Mouse (Mus musculus): ENCODE results near the gene Olfr1413. TPM values are rescaled to one million over a fixed set of nuclear protein-coding genes. Genes with fewer than 3 reads are reported as not detected.

The Olfr1413 gene
- not detected in 2 replicates for polyA plus RNA-seq (2014; fragmentation: Nextera tagmentation; extraction: Ambion mirVana)

DNA sequence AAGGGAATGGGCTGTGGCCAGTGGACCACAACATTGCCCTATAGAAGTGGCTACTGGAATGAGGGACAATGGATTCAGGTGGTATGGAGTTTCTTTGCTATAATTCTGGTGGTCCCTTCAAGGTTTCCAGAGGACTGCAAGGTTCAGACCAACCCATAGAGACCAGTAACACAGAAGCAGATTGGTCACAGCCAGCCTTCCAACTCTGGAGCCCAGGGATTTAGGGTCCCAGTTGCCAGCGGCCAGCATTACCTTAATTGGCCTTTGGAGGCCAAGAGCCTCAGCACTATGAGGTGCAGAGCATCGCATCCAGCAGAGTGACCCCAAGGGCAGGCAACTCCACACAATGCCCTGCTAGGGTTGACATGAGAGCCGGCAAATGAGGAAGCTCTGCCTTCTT lies at the start of gene Olfr1413:
Olfr1413 (plus strand) TSS at position 301 of the 400 bp plus-strand sequence.
- Histone ChIP-seq H3K9ac (ENCODE audit: low read length) (no peak within 1 kb of the TSS), H3K4me1 (ENCODE audit: control insufficient read depth, insufficient read depth, low read length) (no peaks in the 10 kb centered on the region), H3K27me3 (ENCODE audit: control insufficient read depth, insufficient read depth, low read length) (no peaks in the 10 kb centered on the region), H3K9me3 (ENCODE audit: control insufficient read depth, low read length) (no peaks in the 10 kb centered on the region), H3K4me2 (no peak within 1 kb of the TSS), H3K4me3 (ENCODE audit: low read depth, low read length) (no peak within 1 kb of the TSS), H3K27ac (ENCODE audit: low read depth, low read length) (no peak within 1 kb of the TSS), H3K36me3 (ENCODE audit: control insufficient read depth, insufficient read depth, low read length) (no peaks in the 10 kb centered on the region)
- no peak for DNase-seq (ENCODE audit: low spot score, missing footprints)
- 91% methylated on average over 3 of the region's 3 CpGs for WGBS
- ATAC-seq (ENCODE audit: low FRiP score) = no peak

DNA sequence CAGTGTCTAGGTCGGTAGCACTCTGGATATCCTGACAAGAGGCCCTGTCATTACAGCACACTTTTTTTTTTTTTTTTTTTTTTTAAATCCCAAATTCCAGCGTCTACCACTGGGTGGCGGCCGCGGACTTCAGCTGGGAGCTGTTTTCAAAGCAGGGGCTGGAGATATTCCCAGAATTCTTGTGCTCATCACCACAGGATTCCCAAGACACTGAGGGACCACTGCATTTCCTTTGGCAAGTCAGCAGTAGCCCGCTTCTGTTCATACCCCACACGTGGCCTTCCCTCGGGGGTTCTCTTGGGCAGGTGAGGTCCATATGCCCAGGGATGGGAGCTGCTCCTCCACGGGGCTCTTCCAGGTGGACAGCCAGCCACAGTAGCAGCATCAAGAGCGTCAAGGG lies 49.7 kb upstream of the Olfr1413 start:
- 20% methylated on average over 10 of the region's 10 CpGs for WGBS
- no peak overlapping the region for H3K27ac ChIP-seq (ENCODE audit: low read depth, low read length)
- ATAC-seq (ENCODE audit: low FRiP score) (0 out of 2 replicates have a peak, but pooled peaks have one; percentile 19), DNase-seq (ENCODE audit: low spot score, missing footprints) (peak; percentile 90)
- H3K4me2 ChIP-seq = no peak overlapping the region
- no peak overlapping the region for H3K4me3 ChIP-seq (ENCODE audit: low read depth, low read length)
- no peak overlapping the region for H3K9ac ChIP-seq (ENCODE audit: low read length)
- H3K27me3 ChIP-seq (ENCODE audit: control insufficient read depth, insufficient read depth, low read length) = no peaks in the 10 kb centered on the region
- H3K4me1 ChIP-seq (ENCODE audit: control insufficient read depth, insufficient read depth, low read length) = no peaks in the 10 kb centered on the region
- H3K9me3 ChIP-seq (ENCODE audit: control insufficient read depth, low read length) = no peaks in the 10 kb centered on the region
- H3K36me3 ChIP-seq (ENCODE audit: control insufficient read depth, insufficient read depth, low read length) = no peaks in the 10 kb centered on the region

DNA sequence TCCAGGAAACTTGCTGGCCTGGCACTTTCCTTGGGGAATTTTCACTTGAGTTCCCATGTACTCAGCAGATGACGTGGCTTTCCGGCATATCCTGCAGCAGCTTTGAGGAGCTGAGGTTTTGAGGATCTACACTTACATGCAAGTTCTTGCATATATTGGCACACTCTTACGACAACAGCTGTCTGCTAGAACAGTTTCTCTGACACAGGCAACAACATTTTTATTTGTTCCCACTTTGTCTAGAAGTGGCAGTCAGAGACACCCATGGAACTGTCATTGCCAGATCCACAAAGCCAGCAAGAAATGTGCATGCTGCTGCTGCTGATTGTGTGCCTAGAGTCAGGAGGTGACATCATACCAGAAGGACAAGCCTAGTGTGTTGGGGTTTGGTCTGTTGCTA lies 47.4 kb upstream of the Olfr1413 start:
- WGBS = 90% methylated on average over 3 of the region's 3 CpGs
- H3K9me3 ChIP-seq (ENCODE audit: control insufficient read depth, low read length) = no peaks in the 10 kb centered on the region
- ATAC-seq (ENCODE audit: low FRiP score) (no peak), DNase-seq (ENCODE audit: low spot score, missing footprints) (no peak)
- no peak overlapping the region for H3K4me2 ChIP-seq
- no peak overlapping the region for H3K9ac ChIP-seq (ENCODE audit: low read length)
- H3K4me1 ChIP-seq (ENCODE audit: control insufficient read depth, insufficient read depth, low read length) = no peaks in the 10 kb centered on the region
- H3K36me3 ChIP-seq (ENCODE audit: control insufficient read depth, insufficient read depth, low read length) = no peaks in the 10 kb centered on the region
- H3K27ac ChIP-seq (ENCODE audit: low read depth, low read length) = no peak overlapping the region
- H3K27me3 ChIP-seq (ENCODE audit: control insufficient read depth, insufficient read depth, low read length) = no peaks in the 10 kb centered on the region
- no peak overlapping the region for H3K4me3 ChIP-seq (ENCODE audit: low read depth, low read length)

DNA sequence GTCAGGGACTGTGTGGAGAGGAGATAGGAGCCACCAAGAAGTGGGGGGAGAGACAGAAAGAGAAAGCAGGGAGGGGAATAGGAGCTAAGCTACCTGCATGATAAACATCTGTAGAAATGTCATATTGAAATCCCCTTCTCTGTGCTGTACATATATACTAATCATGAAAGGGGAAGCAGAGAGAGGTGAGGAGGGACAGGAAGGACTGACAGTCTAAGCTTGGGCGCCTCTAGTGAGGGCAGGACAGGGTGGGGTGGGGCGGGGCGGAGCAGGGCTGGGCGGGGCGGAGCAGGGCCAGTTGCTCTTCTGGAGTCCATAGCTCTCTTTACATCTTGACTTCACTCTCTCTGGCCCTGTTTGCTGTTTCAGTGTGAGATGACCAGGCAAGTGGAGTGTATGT lies 34.1 kb upstream of the Olfr1413 start:
- 24% methylated on average over 5 of the region's 5 CpGs for WGBS
- ATAC-seq (ENCODE audit: low FRiP score) = no peak
- H3K27me3 ChIP-seq (ENCODE audit: control insufficient read depth, insufficient read depth, low read length) = no peaks in the 10 kb centered on the region

DNA sequence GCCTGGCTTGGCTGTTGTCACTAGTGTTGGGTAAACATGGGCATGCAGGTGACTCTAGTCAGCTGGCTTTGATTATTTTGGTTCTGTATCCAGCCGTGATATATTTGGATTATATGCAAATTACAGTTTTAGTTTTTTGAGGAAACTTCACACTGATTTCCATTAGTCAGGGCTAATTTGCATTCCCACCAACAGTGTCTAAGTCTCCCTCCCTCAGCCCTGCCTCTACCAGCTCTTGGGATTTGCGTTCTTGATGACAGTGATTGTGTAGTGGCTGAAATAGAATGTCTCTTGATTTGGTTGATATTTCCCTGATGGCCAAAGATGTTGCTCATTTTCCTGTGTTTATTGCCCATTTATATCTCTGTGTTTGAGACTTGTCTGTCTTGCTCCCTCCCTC lies 32.1 kb upstream of the Olfr1413 start:
- Histone ChIP-seq H3K27me3 (ENCODE audit: control insufficient read depth, insufficient read depth, low read length) (no peaks in the 10 kb centered on the region), H3K4me1 (ENCODE audit: control insufficient read depth, insufficient read depth, low read length) (no peaks in the 10 kb centered on the region), H3K36me3 (ENCODE audit: control insufficient read depth, insufficient read depth, low read length) (no peaks in the 10 kb centered on the region), H3K9me3 (ENCODE audit: control insufficient read depth, low read length) (no peaks in the 10 kb centered on the region), H3K9ac (ENCODE audit: low read length) (no peak overlapping the region), H3K27ac (ENCODE audit: low read depth, low read length) (no peak overlapping the region), H3K4me3 (ENCODE audit: low read depth, low read length) (no peak overlapping the region), H3K4me2 (no peak overlapping the region)
- 38% methylated on average over 2 of the region's 2 CpGs for WGBS
- DNase-seq (ENCODE audit: low spot score, missing footprints) = no peak
- ATAC-seq (ENCODE audit: low FRiP score) = no peak

More for the DNA sequence above, 34.1 kb upstream of the Olfr1413 start:
- Histone ChIP-seq H3K9ac (ENCODE audit: low read length) (no peak overlapping the region), H3K4me1 (ENCODE audit: control insufficient read depth, insufficient read depth, low read length) (no peaks in the 10 kb centered on the region), H3K36me3 (ENCODE audit: control insufficient read depth, insufficient read depth, low read length) (no peaks in the 10 kb centered on the region), H3K4me3 (ENCODE audit: low read depth, low read length) (no peak overlapping the region), H3K4me2 (no peak overlapping the region), H3K27ac (ENCODE audit: low read depth, low read length) (no peak overlapping the region), H3K9me3 (ENCODE audit: control insufficient read depth, low read length) (no peaks in the 10 kb centered on the region)
- no peak for DNase-seq (ENCODE audit: low spot score, missing footprints)

DNA sequence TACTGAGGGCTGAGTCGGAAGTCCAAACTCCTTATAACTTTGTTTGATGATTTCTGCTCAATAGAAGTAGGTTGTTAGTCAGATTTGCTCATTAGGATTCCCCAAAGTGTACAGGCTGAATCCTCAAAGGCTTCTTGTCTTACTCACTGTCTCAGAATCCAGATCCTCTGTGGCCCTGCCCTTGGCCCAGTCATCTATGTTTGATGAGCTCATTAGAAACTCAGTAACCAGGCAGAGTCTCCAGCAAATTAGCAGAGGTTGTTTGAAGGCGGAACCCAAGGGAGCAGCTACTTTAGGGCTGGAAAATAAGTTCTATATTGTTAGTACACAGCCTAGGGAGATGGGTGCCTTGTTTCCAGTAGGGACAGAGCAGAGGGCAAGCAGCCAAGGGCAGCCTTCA lies 25.2 kb upstream of the Olfr1413 start:
- Histone ChIP-seq H3K36me3 (ENCODE audit: control insufficient read depth, insufficient read depth, low read length) (no peaks in the 10 kb centered on the region), H3K27me3 (ENCODE audit: control insufficient read depth, insufficient read depth, low read length) (no peaks in the 10 kb centered on the region), H3K4me3 (ENCODE audit: low read depth, low read length) (no peak overlapping the region), H3K4me2 (no peak overlapping the region), H3K9me3 (ENCODE audit: control insufficient read depth, low read length) (no peaks in the 10 kb centered on the region), H3K9ac (ENCODE audit: low read length) (no peak overlapping the region), H3K27ac (ENCODE audit: low read depth, low read length) (no peak overlapping the region), H3K4me1 (ENCODE audit: control insufficient read depth, insufficient read depth, low read length) (no peaks in the 10 kb centered on the region)
- no peak for DNase-seq (ENCODE audit: low spot score, missing footprints)
- ATAC-seq (ENCODE audit: low FRiP score) = no peak
- WGBS = 74% methylated on average over 2 of the region's 2 CpGs

DNA sequence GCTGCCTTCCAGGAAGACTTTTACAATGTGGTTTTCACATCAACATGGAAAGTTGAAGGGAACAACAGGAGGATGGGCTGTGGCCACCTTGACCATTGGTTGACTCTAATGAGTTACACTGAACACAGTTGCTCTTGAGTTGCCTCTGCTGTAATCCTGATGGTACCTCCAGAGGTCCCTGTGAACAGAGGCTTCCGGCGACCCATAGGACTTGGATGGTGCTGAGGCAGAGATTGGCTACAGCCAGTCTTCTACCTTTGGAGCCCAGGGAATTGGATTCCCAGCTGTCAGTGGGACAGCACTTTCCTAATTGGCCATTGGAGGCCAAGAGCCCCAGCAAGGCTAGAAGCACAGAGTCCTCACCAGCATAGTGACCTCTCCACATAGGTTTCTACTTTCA lies 14.4 kb downstream of the Olfr1413 start, which contains the start of gene Olfr1412:
Olfr1412 (plus strand) TSS at position 301 of the 400 bp plus-strand sequence.
- Histone ChIP-seq H3K4me3 (ENCODE audit: low read depth, low read length) (no peak within 1 kb of the TSS), H3K9ac (ENCODE audit: low read length) (no peak within 1 kb of the TSS), H3K4me2 (no peak within 1 kb of the TSS), H3K36me3 (ENCODE audit: control insufficient read depth, insufficient read depth, low read length) (no peaks in the 10 kb centered on the region), H3K27ac (ENCODE audit: low read depth, low read length) (no peak within 1 kb of the TSS), H3K9me3 (ENCODE audit: control insufficient read depth, low read length) (no peaks in the 10 kb centered on the region), H3K27me3 (ENCODE audit: control insufficient read depth, insufficient read depth, low read length) (no peaks in the 10 kb centered on the region), H3K4me1 (ENCODE audit: control insufficient read depth, insufficient read depth, low read length) (no peaks in the 10 kb centered on the region)
- DNase-seq (ENCODE audit: low spot score, missing footprints) (no peak), ATAC-seq (ENCODE audit: low FRiP score) (no peak)
- WGBS = 87% methylated on average over 2 of the region's 2 CpGs

DNA sequence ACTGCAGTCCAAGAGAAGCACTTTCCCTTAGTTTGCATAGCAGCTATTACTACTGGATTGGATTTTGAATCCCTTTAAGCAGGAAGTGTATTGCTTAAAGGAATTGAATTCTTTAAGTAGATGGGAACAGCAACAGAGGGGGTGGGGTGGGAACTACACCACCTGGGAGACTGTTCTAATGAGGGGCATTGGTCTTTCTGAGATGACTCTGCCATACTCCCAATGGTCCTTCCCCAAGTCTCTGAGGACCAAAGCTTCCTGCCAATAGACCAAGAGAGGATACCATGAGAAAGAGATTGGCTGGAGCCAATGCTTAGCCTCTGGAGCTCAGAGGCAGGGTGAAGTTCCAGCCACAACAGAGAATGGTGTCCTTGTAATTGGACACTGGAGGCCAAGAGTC lies 23.0 kb downstream of the Olfr1413 start, which contains the start of gene Olfr1411:
Olfr1411 (plus strand) TSS at position 301 of the 400 bp plus-strand sequence.
- DNase-seq (ENCODE audit: low spot score, missing footprints) (no peak), ATAC-seq (ENCODE audit: low FRiP score) (no peak)
- no peaks in the 10 kb centered on the region for H3K36me3 ChIP-seq (ENCODE audit: control insufficient read depth, insufficient read depth, low read length)
- H3K9me3 ChIP-seq (ENCODE audit: control insufficient read depth, low read length) = no peaks in the 10 kb centered on the region
- no peak within 1 kb of the TSS for H3K27ac ChIP-seq (ENCODE audit: low read depth, low read length)
- H3K27me3 ChIP-seq (ENCODE audit: control insufficient read depth, insufficient read depth, low read length) = no peaks in the 10 kb centered on the region
- no peaks in the 10 kb centered on the region for H3K4me1 ChIP-seq (ENCODE audit: control insufficient read depth, insufficient read depth, low read length)
- H3K4me2 ChIP-seq = no peak within 1 kb of the TSS
- H3K9ac ChIP-seq (ENCODE audit: low read length) = no peak within 1 kb of the TSS
- no peak within 1 kb of the TSS for H3K4me3 ChIP-seq (ENCODE audit: low read depth, low read length)

DNA sequence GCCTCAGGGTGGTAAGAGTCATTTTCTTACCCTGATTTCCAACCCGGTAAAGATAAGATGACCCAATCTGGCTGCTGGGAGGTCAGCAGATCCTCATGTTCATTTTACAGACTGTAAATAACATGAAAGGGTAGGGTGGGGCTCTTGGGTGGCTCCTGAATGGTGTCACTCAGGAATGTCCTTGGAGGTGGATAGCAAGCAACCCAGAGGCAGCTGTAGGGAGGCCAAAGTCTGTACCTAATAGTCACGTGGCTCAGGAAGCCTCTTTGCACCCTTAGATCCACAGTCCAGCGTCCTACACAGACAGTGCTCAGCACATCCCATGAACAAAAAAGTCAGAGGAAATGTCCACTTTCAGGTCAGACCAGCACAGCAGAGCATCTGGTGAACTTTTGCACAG lies 24.9 kb downstream of the Olfr1413 start:
- H3K4me2 ChIP-seq = no peak overlapping the region
- H3K36me3 ChIP-seq (ENCODE audit: control insufficient read depth, insufficient read depth, low read length) = no peaks in the 10 kb centered on the region
- H3K9me3 ChIP-seq (ENCODE audit: control insufficient read depth, low read length) = no peaks in the 10 kb centered on the region
- DNase-seq (ENCODE audit: low spot score, missing footprints) = no peak
- no peak overlapping the region for H3K4me3 ChIP-seq (ENCODE audit: low read depth, low read length)
- H3K4me1 ChIP-seq (ENCODE audit: control insufficient read depth, insufficient read depth, low read length) = no peaks in the 10 kb centered on the region
- H3K27me3 ChIP-seq (ENCODE audit: control insufficient read depth, insufficient read depth, low read length) = no peaks in the 10 kb centered on the region
- no peak overlapping the region for H3K9ac ChIP-seq (ENCODE audit: low read length)
- no peak overlapping the region for H3K27ac ChIP-seq (ENCODE audit: low read depth, low read length)
- WGBS = 85% methylated on average over 3 of the region's 3 CpGs
- no peak for ATAC-seq (ENCODE audit: low FRiP score)

DNA sequence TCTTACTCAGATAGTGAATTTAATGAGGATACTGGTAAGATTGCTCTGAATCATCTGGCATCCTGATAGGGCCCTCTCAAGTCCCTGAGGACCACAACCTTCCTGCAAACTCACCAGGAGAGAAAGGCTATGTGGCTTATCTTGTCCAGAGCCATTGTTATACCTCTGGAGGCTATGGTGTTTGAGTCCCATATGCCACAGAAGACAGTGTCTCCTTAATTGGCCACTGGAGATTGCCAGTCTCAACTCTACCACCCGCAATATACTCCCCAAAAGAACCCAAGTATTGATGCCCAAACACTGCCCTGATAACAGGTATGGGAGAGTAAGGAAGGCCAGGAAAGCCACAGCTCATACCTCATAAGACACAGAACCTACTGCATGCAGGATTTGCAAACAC lies 34.4 kb downstream of the Olfr1413 start, which contains the start of gene Olfr1410:
Olfr1410 (plus strand) TSS at position 301 of the 400 bp plus-strand sequence.
- Histone ChIP-seq H3K9ac (ENCODE audit: low read length) (no peak within 1 kb of the TSS), H3K4me2 (no peak within 1 kb of the TSS), H3K36me3 (ENCODE audit: control insufficient read depth, insufficient read depth, low read length) (no peaks in the 10 kb centered on the region), H3K27ac (ENCODE audit: low read depth, low read length) (no peak within 1 kb of the TSS), H3K27me3 (ENCODE audit: control insufficient read depth, insufficient read depth, low read length) (no peaks in the 10 kb centered on the region), H3K4me3 (ENCODE audit: low read depth, low read length) (no peak within 1 kb of the TSS), H3K4me1 (ENCODE audit: control insufficient read depth, insufficient read depth, low read length) (no peaks in the 10 kb centered on the region), H3K9me3 (ENCODE audit: control insufficient read depth, low read length) (no peaks in the 10 kb centered on the region)
- DNase-seq (ENCODE audit: low spot score, missing footprints) (no peak), ATAC-seq (ENCODE audit: low FRiP score) (no peak)
- WGBS = 80% methylated on average over 1 of the region's 1 CpGs
